Mouse (Mus musculus) neural tube, embryonic 14.5 days (tissue): ENCODE measurements around the gene Sohlh2. TPM values are rescaled to one million over a fixed set of nuclear protein-coding genes. Genes with fewer than 3 reads are reported as not detected.

ENCODE experiments used
- ATAC-seq: fragments of 200-750 bp; cut with Nextera tagmentation; 2 replicates; pipeline ENCODE4 v1.8.0; 2017; ENCODE audit warnings: low read depth, mild to moderate bottlenecking, moderate TSS enrichment, moderate library complexity
- H3K27ac ChIP-seq: fragments of 300-500 bp; sonication (generic); 2 replicates; pipeline ENCODE4 v1.5.1; 2014; ENCODE audit warnings: low read depth, mild to moderate bottlenecking, control low read depth, low read length, moderate library complexity, mixed read lengths
- H3K27me3 ChIP-seq: fragments of 300-500 bp; sonication (generic); 2 replicates; pipeline ENCODE4 v1.6.1; 2014; ENCODE audit warnings: low read length; ENCODE audit not compliant: control insufficient read depth, insufficient read depth
- H3K36me3 ChIP-seq: fragments of 300-500 bp; sonication (generic); 2 replicates; pipeline ENCODE4 v1.6.1; 2014; ENCODE audit warnings: low read length, mixed read lengths; ENCODE audit not compliant: control insufficient read depth, insufficient read depth
- H3K4me1 ChIP-seq: fragments of 300-500 bp; sonication (generic); 2 replicates; pipeline ENCODE4 v1.6.1; 2014; ENCODE audit warnings: low read length; ENCODE audit not compliant: control insufficient read depth, insufficient read depth
- H3K4me2 ChIP-seq: fragments of 300-500 bp; sonication (generic); 2 replicates; pipeline ENCODE4 v1.6.1; 2014; ENCODE audit warnings: mild to moderate bottlenecking, low read depth, low read length, control low read depth
- H3K4me3 ChIP-seq: fragments of 300-500 bp; sonication (generic); 2 replicates; pipeline ENCODE4 v1.5.1; 2014; ENCODE audit warnings: low read depth, low read length, control low read depth, mixed read lengths
- H3K9ac ChIP-seq: fragments of 300-500 bp; sonication (generic); replicated peaks from 2 replicates; pipeline ENCODE4 v1.6.1; 2014; ENCODE audit warnings: low read depth, mild to moderate bottlenecking, control low read depth, low read length, mixed read lengths
- H3K9me3 ChIP-seq: fragments of 300-500 bp; sonication (generic); 2 replicates; pipeline ENCODE4 v1.6.1; 2016; ENCODE audit warnings: low read length; ENCODE audit not compliant: control insufficient read depth
- WGBS: fragments of 180-500 bp; shearing (Covaris S2); extraction: QIAGEN DNeasy Blood & Tissue Kit; methylation state at CpG from one replicate; pipeline ENCODE4 v1.1.7; 2014; 5-methylcytosine and 5-hydroxymethylcytosine counted together
- polyA plus RNA-seq: library from polyadenylated mRNA; unstranded; fragments of >200 nt; fragmentation: Nextera tagmentation; extraction: Ambion mirVana; gene quantifications from 2 replicates; pipeline ENCODE4 v1.2.1, GENCODE M21; 2014

Sohlh2 gene
- polyA plus RNA-seq, 1 experiment from 2014 or later, result 0.08 TPM

DNA sequence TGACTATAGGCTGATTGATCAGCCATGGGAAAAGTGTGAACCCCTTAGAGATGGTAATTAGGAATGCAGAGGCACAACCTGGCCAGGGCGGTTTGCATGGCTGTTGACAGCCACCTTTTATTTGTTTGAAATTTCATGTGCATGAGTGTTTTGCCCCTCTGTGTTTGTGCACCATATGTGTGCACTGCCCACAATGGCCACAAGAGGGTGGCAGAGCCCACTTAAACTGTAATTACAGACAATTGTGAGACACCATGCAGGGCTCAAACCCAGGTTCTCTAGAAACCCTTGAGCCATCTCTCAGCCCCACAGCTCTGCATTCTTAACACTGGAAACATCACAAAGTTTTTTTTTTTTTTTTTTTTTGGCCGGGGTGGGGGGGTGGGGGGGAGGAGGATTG lies 40.7 kb downstream of the Sohlh2 start:
- no peak for ATAC-seq
- WGBS, result 86% methylated on average over 2 of the region's 2 CpGs

DNA sequence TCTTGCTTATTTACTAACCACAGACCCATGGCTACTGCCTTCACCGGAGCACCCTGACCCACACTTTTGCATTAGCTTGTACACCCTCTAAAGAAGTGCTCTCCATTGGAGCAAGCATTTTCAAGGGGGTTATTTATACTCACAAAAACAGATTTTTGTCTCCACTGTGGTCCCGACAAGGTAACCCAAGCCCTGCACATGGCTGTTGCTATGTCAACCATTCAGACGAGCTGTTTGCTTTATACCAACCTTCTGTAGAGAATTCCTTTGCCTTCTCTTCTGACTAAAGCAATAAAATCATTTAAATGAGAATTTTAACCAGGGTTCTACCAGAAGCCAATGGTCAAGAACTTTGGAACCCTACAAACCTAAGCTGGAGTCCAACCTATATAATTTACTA lies 42.0 kb downstream of the Sohlh2 start:
- Histone ChIP-seq H3K9me3 (no peaks in the 10 kb centered on the region), H3K36me3 (no peaks in the 10 kb centered on the region), H3K4me1 (0 out of 2 replicates have a peak, but pooled peaks cover 5% of the 10 kb centered on the region), H3K27ac (no peak overlapping the region), H3K4me2 (no peak overlapping the region), H3K27me3 (no peaks in the 10 kb centered on the region), H3K9ac (no peak overlapping the region), H3K4me3 (no peak overlapping the region)
- no peak for ATAC-seq
- 76% methylated on average over 3 of the region's 3 CpGs for WGBS

More for the DNA sequence above, 40.7 kb downstream of the Sohlh2 start:
- Histone ChIP-seq H3K9me3 (no peaks in the 10 kb centered on the region), H3K36me3 (no peaks in the 10 kb centered on the region), H3K27me3 (no peaks in the 10 kb centered on the region), H3K4me3 (no peak overlapping the region), H3K27ac (no peak overlapping the region), H3K4me1 (0 out of 2 replicates have a peak, but pooled peaks cover 5% of the 10 kb centered on the region), H3K4me2 (no peak overlapping the region), H3K9ac (no peak overlapping the region)

DNA sequence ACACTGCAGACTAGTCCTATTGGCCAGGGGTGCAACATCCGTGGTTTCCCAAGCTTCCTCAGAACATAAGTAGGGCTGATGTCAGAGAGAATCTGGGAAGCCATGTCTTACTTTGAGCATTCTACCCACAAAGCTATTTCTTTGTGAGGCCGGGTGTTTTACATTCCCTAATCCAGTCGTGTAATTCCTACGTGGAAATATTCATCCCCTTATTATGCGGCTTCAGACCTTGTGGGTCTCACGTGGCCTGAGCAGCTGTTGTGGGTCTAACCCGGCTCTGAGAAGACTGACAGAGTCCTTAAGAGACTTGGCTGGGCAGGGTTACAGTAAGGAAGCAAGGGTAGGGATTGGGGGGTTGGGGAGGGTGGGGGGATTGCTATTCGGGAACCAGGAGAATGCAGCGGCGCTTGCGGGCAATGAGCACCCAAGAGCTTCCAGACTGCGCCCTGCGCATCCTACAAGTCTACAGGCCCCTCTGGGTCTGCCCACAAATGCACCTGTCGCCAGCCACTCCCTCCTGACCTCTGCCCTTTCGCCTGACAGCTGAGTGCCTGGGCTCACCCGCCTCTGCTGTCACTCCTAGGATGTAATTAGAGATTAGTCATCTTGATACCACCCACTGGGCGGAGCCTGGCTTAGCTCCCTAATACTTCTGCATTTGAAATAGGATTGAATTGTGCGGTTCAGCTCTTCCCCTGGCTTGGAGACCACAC lies 44.8 kb downstream of the Sohlh2 start:
- Histone ChIP-seq H3K4me3 (no peak overlapping the region), H3K27ac (no peak overlapping the region), H3K4me1 (0 out of 2 replicates have a peak, but pooled peaks cover 5% of the 10 kb centered on the region), H3K9ac (no peak overlapping the region), H3K27me3 (no peaks in the 10 kb centered on the region), H3K9me3 (no peaks in the 10 kb centered on the region), H3K36me3 (no peaks in the 10 kb centered on the region), H3K4me2 (peak overlapping the region; percentile 18; the same call in 1 of the 2 replicates)
- ATAC-seq, result peak; percentile 24; the same call in 1 of the 2 replicates
- 32% methylated on average over 18 of the region's 18 CpGs for WGBS

DNA sequence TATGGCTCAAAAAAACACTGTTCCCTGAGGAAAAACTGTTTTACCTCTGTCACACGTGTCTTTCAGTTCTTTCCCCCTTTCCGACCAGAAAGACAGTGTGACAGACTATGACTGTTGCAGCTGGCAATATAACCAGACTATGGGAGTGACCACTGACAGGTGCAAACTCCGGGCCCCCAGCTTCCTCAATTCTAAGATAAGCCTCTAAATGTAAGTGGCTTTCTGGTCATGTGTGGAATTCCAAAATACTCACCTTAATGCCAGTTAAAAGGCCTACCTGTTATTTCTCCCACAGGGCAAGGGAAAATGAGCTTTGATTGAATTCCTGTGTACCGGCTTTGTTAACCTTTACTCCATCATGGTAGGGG lies 45.4 kb downstream of the Sohlh2 start:
- Histone ChIP-seq H3K36me3 (no peaks in the 10 kb centered on the region), H3K27ac (no peak overlapping the region), H3K4me1 (0 out of 2 replicates have a peak, but pooled peaks cover 5% of the 10 kb centered on the region), H3K27me3 (no peaks in the 10 kb centered on the region), H3K9ac (no peak overlapping the region), H3K4me3 (no peak overlapping the region), H3K4me2 (peak overlapping the region; percentile 18; the same call in 1 of the 2 replicates), H3K9me3 (no peaks in the 10 kb centered on the region)
- no peak for ATAC-seq
- WGBS, result 43% methylated on average over 4 of the region's 4 CpGs

DNA sequence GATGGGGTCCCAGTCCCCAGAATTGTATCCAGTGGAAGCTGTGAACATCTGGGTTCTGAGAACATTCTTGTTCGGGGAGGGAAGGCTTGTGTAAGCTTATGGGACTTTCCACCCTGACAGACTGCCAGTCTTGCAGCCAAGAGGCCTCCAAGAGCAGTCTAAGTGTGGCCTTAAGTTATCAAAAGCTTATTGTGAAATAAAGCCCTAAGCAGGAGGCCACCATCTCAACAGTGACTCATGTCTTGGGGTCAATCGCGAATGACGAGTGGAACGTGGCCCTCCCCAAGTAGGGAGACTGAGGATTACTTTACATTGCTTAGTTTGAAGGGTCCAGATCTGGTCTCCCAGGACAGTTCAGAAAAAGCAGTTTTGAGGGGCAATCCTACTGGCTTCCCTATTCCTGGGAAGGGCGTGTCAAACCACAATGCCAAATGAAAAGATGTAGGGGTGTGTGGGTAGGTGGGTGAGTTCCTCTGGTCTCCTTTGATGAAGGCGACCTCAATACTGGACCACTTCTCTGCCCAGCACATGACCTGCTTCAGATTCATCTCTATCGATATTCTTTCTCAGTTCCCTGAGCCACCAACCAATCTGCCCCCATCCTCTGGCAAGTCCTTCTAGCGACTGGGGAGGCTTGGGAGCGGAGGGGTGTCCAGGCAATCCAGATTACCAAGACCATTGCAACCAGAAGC lies 60.0 kb downstream of the Sohlh2 start, which contains the start of gene Dclk1:
Dclk1 (plus strand) TSS at position 635 of the 692 bp plus-strand sequence.
- H3K27me3 ChIP-seq, result no peaks in the 10 kb centered on the region
- peak within 1 kb of the TSS; percentile 68 for H3K4me2 ChIP-seq
- peak within 1 kb of the TSS; percentile 88 for H3K4me3 ChIP-seq
- WGBS, result 35% methylated on average over 10 of the region's 10 CpGs
- no peak; the same call in 1 of the 2 replicates for ATAC-seq
- peak within 1 kb of the TSS; percentile 99 for H3K9ac ChIP-seq
- H3K9me3 ChIP-seq, result no peaks in the 10 kb centered on the region
- peak within 1 kb of the TSS; percentile 98 for H3K27ac ChIP-seq
- peaks cover 17% of the 10 kb centered on the region for H3K4me1 ChIP-seq
- no peaks in the 10 kb centered on the region for H3K36me3 ChIP-seq

DNA sequence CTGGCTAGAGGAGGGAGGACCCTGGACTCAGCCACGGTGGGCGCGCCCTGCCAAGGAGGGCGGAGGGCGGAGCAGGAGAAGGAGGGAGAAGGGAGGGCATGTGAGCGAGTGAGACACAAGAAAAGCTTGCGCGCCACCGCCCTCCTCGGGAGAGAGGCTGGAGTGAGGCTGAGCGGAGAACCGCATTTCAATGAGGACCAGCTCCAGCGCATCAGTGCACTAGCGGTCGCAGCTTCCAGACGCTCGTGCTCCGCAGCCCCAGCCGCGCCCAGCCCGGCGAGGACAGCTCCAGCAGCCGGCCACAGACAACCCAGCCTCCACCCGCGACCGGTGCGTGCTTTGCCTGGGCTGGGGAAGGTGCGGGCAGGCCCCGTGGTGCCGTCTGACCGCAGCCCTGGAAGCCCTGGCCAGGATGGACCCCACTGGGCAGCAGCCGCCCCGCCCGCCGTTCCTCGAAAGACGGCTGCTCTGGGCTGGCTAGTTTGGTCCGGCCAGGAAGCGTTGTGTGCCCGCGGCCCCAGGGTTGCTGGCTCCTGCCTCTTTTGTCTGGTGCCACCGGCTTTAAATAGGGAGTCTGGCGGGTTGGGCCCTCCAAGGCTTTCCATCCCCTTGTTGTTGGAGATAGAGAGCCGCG lies 60.7 kb downstream of the Sohlh2 start:
- WGBS, result under 1% methylated on average over 45 of the region's 45 CpGs
- Histone ChIP-seq H3K4me3 (peak overlapping the region; percentile 88), H3K27ac (peak overlapping the region; percentile 98), H3K9me3 (no peaks in the 10 kb centered on the region), H3K36me3 (peaks cover under 1% of the 10 kb centered on the region; the same call in 1 of the 2 replicates), H3K9ac (peak overlapping the region; percentile 99), H3K27me3 (no peaks in the 10 kb centered on the region), H3K4me1 (peaks cover 17% of the 10 kb centered on the region), H3K4me2 (peak overlapping the region; percentile 68)
- ATAC-seq, result peak; percentile 97

DNA sequence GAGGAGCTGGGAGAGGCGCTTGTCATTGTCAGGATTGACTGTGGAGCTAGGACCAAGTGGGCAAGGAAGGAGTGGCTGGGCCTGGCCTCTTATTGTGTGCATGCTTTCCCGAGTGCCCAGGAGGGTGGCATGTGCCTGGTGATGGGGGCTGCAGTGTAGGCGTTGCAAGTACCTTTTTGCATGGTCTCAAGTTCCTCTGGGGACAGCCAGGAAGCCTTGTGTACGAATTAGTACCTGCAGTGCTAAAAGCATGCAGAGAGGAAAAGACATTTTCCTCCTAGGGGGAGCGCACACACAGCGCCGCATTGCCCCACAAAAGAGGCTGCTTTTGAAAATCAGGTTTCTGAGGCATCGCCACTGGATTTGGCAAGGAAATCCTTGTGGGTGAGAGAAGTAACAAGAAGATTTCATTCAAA lies 61.2 kb downstream of the Sohlh2 start:
- H3K4me2 ChIP-seq, result peak overlapping the region; percentile 68
- H3K27me3 ChIP-seq, result no peaks in the 10 kb centered on the region
- H3K4me1 ChIP-seq, result peaks cover 19% of the 10 kb centered on the region
- no peaks in the 10 kb centered on the region for H3K9me3 ChIP-seq
- peak overlapping the region; percentile 88 for H3K4me3 ChIP-seq
- peak overlapping the region; percentile 98 for H3K27ac ChIP-seq
- ATAC-seq, result peak; percentile 68
- peaks cover 5% of the 10 kb centered on the region; the same call in 1 of the 2 replicates for H3K36me3 ChIP-seq
- peak overlapping the region; percentile 99 for H3K9ac ChIP-seq
- 1% methylated on average over 8 of the region's 8 CpGs for WGBS

DNA sequence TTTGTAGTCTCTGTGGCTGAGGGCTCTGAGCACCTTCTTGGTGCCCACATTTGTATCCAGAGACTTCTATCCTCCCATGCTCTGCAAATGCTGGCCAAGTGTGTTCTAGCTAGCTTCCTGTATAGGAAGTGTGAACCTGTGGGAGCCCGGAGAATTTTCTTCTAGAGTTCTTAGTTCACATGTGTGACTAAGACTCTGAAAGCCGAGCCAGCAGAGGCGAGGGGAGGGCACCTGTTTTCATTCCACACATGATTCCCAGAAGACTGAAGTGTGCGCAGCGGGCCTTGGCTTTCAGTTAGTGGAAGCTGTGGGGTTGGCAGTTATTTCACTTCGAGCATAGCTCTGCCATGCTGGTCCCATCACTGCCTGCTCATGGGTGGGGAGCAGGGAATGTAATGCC lies 62.3 kb downstream of the Sohlh2 start:
- Histone ChIP-seq H3K27ac (no peak overlapping the region; the same call in none of the 2 replicates), H3K4me3 (peak overlapping the region; percentile 88), H3K4me2 (peak overlapping the region; percentile 68), H3K36me3 (peaks cover 5% of the 10 kb centered on the region; the same call in 1 of the 2 replicates), H3K9me3 (no peaks in the 10 kb centered on the region), H3K9ac (peak overlapping the region; percentile 99; the same call in 1 of the 2 replicates), H3K27me3 (no peaks in the 10 kb centered on the region), H3K4me1 (peaks cover 28% of the 10 kb centered on the region)
- ATAC-seq, result no peak
- 57% methylated on average over 6 of the region's 6 CpGs for WGBS
